Mouse (Mus musculus) liver, adult 2 months (tissue): ENCODE results near the gene Pdzk1ip1.

Source experiments
- CTCF ChIP-seq: fragments of 200-500 bp; IDR thresholded peaks from 2 replicates; pipeline ENCODE4 v1.5.1; 2011; ENCODE audit warnings: low read depth, low read length, control low read depth
- POLR2A ChIP-seq: fragments of 200-500 bp; IDR thresholded peaks from 2 replicates; pipeline ENCODE4 v1.6.1; 2011; ENCODE audit warnings: low read length, control low read depth; ENCODE audit not compliant: insufficient read depth; ENCODE audit errors: extremely low read depth

GRCm38 (mm10) chr4:115086763-115087415 is 1.6 kb upstream of the Pdzk1ip1 start:
- no peak for TF ChIP-seq POLR2A
- no peak for TF ChIP-seq CTCF
